Mouse (Mus musculus): Measurements from ENCODE around the gene Tppp3. TPM values are rescaled to one million over a fixed set of nuclear protein-coding genes. Genes with fewer than 3 reads are reported as not detected.

Gene Tppp3
- total RNA-seq (2021) (10 to 100 TPM; 26.2 to 37.5 TPM), polyA plus RNA-seq (2012; rRNA removed) (50.8 and 65.2 TPM in 2 replicates)
- long read RNA-seq, transcript Tppp3-201 (4 exons, 1,127 nt), result major isoform, 17 of 17 reads
- long read RNA-seq, partial matches to known transcripts, result 0 of 17 reads
- long read RNA-seq, other reads (novel, unspliced or antisense), result 0 of 17 reads

DNA sequence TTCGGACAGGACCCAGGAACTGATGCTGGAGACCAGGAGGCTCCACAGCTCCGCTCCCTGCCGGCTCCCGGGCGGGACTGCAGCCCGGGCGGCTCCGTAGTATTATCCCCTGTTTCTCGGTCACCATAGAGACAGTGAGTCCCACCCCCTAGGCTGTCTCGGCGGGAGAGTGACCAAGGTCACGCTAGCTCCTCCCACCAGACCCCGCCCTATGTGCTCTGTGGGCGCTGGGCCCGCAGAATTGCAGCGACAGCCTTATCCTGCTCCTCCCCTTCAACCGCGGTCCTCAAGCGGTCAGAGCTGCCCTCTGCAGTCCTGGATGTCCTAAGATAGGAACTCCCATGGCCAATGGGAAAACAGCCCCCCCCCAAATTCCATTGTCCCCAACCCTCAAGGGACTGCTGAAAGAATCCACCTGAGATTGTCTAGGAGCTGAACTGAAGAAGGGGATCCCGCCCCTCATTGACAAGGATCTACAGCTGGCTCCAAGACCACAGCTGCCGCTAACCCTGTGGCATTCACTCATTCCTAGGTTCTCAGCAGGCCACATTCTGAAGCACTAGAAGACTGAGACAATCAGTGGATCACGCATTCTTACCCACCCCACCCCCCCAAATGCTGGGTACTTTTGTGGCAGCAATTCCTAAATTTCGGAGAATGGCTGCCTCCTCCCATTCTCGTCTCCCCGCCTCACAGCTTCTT, at the start of gene Tppp3:
Tppp3 (minus strand) TSS at position 213 of the 702 bp plus-strand sequence.
- DNase-seq, result peak; percentile 94

GRCm38 (mm10) chr8:105521061-105521460, 49.7 kb upstream of the Tppp3 start:
- no peak for DNase-seq

DNA sequence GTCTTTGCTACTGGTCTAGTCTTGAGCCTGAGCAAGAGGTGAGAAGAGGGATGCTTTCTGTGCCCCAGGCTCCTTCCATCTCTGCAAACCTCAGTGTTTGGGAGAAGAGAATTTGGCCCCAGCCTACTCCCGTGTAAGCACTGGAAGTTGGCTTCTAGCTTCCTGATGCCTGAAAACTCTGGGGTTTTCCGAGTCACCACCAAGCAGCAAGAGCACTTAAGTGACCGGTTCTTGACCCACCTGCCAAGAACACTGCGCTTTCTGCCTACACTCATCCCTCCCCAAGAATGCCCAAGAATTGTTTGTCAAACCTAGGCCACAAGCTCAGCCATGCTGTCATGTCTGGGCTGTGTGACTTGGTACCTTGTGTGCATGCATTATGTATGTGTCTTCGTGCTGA, 49.2 kb upstream of the Tppp3 start:
- no peak for DNase-seq

GRCm38 (mm10) chr8:105519591-105519990, 48.3 kb upstream of the Tppp3 start:
- DNase-seq, result no peak

- DNase-seq, result peak; percentile 73
Observed at GRCm38 (mm10) chr8:105518436-105519313, 47.3 kb upstream of the Tppp3 start, which contains the start of gene Hsd11b2. Gene Hsd11b2 (plus strand): TSS chr8:105518755.

- no peak for DNase-seq
Observed at GRCm38 (mm10) chr8:105517346-105517745, 46.0 kb upstream of the Tppp3 start.

GRCm38 (mm10) chr8:105516018-105516645, 44.8 kb upstream of the Tppp3 start:
- DNase-seq, result peak; percentile 80

- DNase-seq, result peak; percentile 88
Observed at GRCm38 (mm10) chr8:105514656-105515055, 43.3 kb upstream of the Tppp3 start.

DNA sequence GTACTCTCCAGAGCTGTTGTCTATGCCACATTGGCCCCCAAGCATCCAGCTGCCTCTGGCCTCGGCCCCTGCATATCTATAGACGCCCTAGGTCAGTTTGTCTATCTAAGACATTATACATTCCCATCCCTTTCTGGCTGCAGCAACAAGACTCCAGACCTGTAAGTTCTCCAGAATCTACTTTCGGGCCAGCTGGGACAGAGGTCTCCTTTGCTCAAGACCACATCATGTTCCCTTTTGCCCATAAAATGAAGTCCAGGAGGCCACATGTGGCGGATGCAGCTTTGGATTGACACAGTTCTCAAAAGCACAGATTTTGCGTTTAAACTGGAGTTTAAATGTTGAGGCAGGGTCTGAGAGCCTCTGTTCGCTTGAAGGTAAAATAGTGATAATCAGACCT, 42.9 kb upstream of the Tppp3 start:
- DNase-seq, result no peak

- DNase-seq, result no peak
Observed at GRCm38 (mm10) chr8:105509997-105510735, 38.8 kb upstream of the Tppp3 start.

DNA sequence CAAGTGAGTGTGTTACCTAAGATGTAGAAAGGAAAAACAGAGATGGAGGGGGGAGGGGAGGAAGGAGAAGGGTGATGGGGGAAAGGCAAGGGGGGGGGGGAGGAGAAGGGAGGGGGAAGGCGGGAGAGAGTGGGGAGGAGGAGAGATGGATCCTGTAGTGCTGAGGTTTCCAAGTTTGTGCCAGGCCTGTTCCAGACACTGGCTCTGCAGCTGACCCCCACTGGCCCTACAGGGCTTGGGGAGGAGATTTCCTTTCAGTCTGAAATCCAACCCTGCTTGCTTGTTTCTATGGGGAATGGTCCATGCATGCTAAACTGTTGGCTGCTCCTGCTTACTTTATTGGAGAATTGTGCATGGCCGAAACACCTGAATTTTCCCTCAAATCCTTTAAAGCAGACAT, 37.4 kb upstream of the Tppp3 start:
- no peak for DNase-seq

GRCm38 (mm10) chr8:105506977-105507376, 35.7 kb upstream of the Tppp3 start:
- no peak for DNase-seq

GRCm38 (mm10) chr8:105504617-105505016, 33.3 kb upstream of the Tppp3 start:
- no peak for DNase-seq

GRCm38 (mm10) chr8:105499787-105500186, 28.5 kb upstream of the Tppp3 start:
- DNase-seq, result no peak

GRCm38 (mm10) chr8:105496439-105497180, 25.3 kb upstream of the Tppp3 start, which contains the start of gene Zdhhc1:
Gene Zdhhc1 (minus strand): TSS chr8:105496902.
- DNase-seq, result peak; percentile 94

- DNase-seq, result no peak
Observed at GRCm38 (mm10) chr8:105495350-105496302, 24.3 kb upstream of the Tppp3 start.

GRCm38 (mm10) chr8:105494566-105494965, 23.2 kb upstream of the Tppp3 start:
- no peak for DNase-seq

- no peak for DNase-seq
Observed at GRCm38 (mm10) chr8:105493495-105493894, 22.2 kb upstream of the Tppp3 start.

- no peak for DNase-seq
Observed at GRCm38 (mm10) chr8:105489281-105489680, 18.0 kb upstream of the Tppp3 start.

GRCm38 (mm10) chr8:105488082-105488481, 16.8 kb upstream of the Tppp3 start:
- DNase-seq, result no peak
